Mouse (Mus musculus) MEL (cell line): ENCODE measurements around the gene Wiz. TPM values are rescaled to one million over a fixed set of nuclear protein-coding genes. Genes with fewer than 3 reads are reported as not detected.

Source experiments
- DNase-seq: peaks from one replicate; pipeline ENCODE4 v3.0.0; 2011; ENCODE audit warnings: low read depth, low spot score
- H3K27ac ChIP-seq: 2 replicates; pipeline ENCODE4 v1.5.1; 2012; ENCODE audit warnings: low read depth, mild to moderate bottlenecking, control low read depth, low read length, moderate library complexity; ENCODE audit not compliant: control insufficient read depth
- H3K27me3 ChIP-seq, 2 experiments: fragments of 150-350 bp in 1 of 2; sonication (generic) in 1 of 2; 2 replicates each; pipeline ENCODE4 v1.6.1; 2012; ENCODE audit warnings: low read length in 2 of 2, mild to moderate bottlenecking in 2 of 2, improper control_type of control experiment in 1 of 2, moderate library complexity in 1 of 2; ENCODE audit not compliant: insufficient read depth in 2 of 2, control insufficient read depth in 1 of 2
- H3K36me3 ChIP-seq, 2 experiments: 2 replicates each; pipeline ENCODE4 v1.6.1; 2012 to 2014; ENCODE audit warnings: low read length in 2 of 2, improper control_type of control experiment in 1 of 2, inconsistent platforms in 1 of 2, mild to moderate bottlenecking in 1 of 2; ENCODE audit not compliant: insufficient read depth in 2 of 2, control insufficient read depth in 1 of 2
- H3K4me1 ChIP-seq, 2 experiments: fragments of 150-350 bp in 1 of 2; sonication (generic) in 1 of 2; 2 replicates each; pipeline ENCODE4 v1.6.1; 2012; ENCODE audit warnings: low read length in 2 of 2, improper control_type of control experiment in 1 of 2, mild to moderate bottlenecking in 1 of 2; ENCODE audit not compliant: insufficient read depth in 2 of 2, control insufficient read depth in 1 of 2
- H3K4me3 ChIP-seq, 2 experiments: fragments of 150-350 bp in 1 of 2; sonication (generic) in 1 of 2; 2 replicates each; pipeline ENCODE4 v1.5.1; 2012; ENCODE audit warnings: low read depth in 2 of 2, low read length in 2 of 2, mild to moderate bottlenecking in 2 of 2, moderate library complexity in 2 of 2, control low read depth in 1 of 2, improper control_type of control experiment in 1 of 2; ENCODE audit not compliant: control insufficient read depth in 1 of 2, insufficient read depth in 1 of 2
- H3K79me2 ChIP-seq: 2 replicates; pipeline ENCODE4 v1.6.1; 2012; ENCODE audit warnings: mild to moderate bottlenecking, low read length, moderate library complexity; ENCODE audit not compliant: control insufficient read depth, poor library complexity, insufficient read depth
- H3K9ac ChIP-seq: 2 replicates; pipeline ENCODE4 v1.6.1; 2012; ENCODE audit warnings: low read depth, mild to moderate bottlenecking, control low read depth, low read length, moderate library complexity; ENCODE audit not compliant: control insufficient read depth, poor library complexity, severe bottlenecking
- H3K9me3 ChIP-seq: fragments of 150-350 bp; sonication (generic); replicated peaks from 2 replicates; pipeline ENCODE4 v1.6.1; 2012; ENCODE audit warnings: mild to moderate bottlenecking, low read length, improper control_type of control experiment, moderate library complexity; ENCODE audit not compliant: insufficient read depth
- CHD1 ChIP-seq: IDR thresholded peaks from 2 replicates; pipeline ENCODE4 v1.6.1; 2012; ENCODE audit warnings: low read depth, mild to moderate bottlenecking, inconsistent platforms, low read length, improper control_type of control experiment
- E2F4 ChIP-seq: IDR thresholded peaks from 2 replicates; pipeline ENCODE4 v1.6.1; 2011; ENCODE audit warnings: low read depth, low read length, improper control_type of control experiment, borderline replicate concordance
- ETS1 ChIP-seq: IDR thresholded peaks from 2 replicates; pipeline ENCODE4 v1.6.1; 2012; ENCODE audit warnings: low read depth, mild to moderate bottlenecking, inconsistent platforms, low read length, improper control_type of control experiment, moderate library complexity
- KAT2A ChIP-seq: conservative IDR thresholded peaks from 2 replicates; pipeline ENCODE4 v1.6.1; 2012; ENCODE audit warnings: low read depth, low read length, improper control_type of control experiment, inconsistent platforms
- MAFK ChIP-seq: IDR thresholded peaks from 2 replicates; pipeline ENCODE4 v1.6.1; 2011; ENCODE audit warnings: low read depth, mild to moderate bottlenecking, low read length, improper control_type of control experiment, borderline replicate concordance
- MEF2A ChIP-seq: IDR thresholded peaks from 2 replicates; pipeline ENCODE4 v1.6.1; 2014; ENCODE audit warnings: low read depth, mild to moderate bottlenecking, inconsistent platforms, low read length, improper control_type of control experiment; ENCODE audit not compliant: poor library complexity, insufficient replicate concordance, severe bottlenecking; ENCODE audit errors: extremely low read depth
- MXI1 ChIP-seq: IDR thresholded peaks from 2 replicates; pipeline ENCODE4 v1.6.1; 2011; ENCODE audit warnings: mild to moderate bottlenecking, low read depth, low read length, improper control_type of control experiment
- MYB ChIP-seq: IDR thresholded peaks from 2 replicates; pipeline ENCODE4 v1.6.1; 2011; ENCODE audit warnings: mild to moderate bottlenecking, low read depth, low read length, improper control_type of control experiment
- POLR2AphosphoS2 ChIP-seq: IDR thresholded peaks from 2 replicates; pipeline ENCODE4 v1.6.1; 2011; ENCODE audit warnings: low read length, improper control_type of control experiment
- RCOR1 ChIP-seq: IDR thresholded peaks from 2 replicates; pipeline ENCODE4 v1.6.1; 2012; ENCODE audit warnings: low read depth, mild to moderate bottlenecking, inconsistent platforms, low read length, improper control_type of control experiment
- SIN3A ChIP-seq: IDR thresholded peaks from 2 replicates; pipeline ENCODE4 v1.6.1; 2012; ENCODE audit warnings: low read length, improper control_type of control experiment, inconsistent platforms
- SMC3 ChIP-seq: IDR thresholded peaks from 2 replicates; pipeline ENCODE4 v1.6.1; 2011; ENCODE audit warnings: low read depth, low read length, improper control_type of control experiment
- TCF12 ChIP-seq: IDR thresholded peaks from 2 replicates; pipeline ENCODE4 v1.6.1; 2014; ENCODE audit warnings: low read depth, mild to moderate bottlenecking, inconsistent platforms, low read length, improper control_type of control experiment, moderate library complexity
- USF1 ChIP-seq: IDR thresholded peaks from 2 replicates; pipeline ENCODE4 v1.6.1; 2014; ENCODE audit warnings: low read depth, mild to moderate bottlenecking, inconsistent platforms, low read length, improper control_type of control experiment, moderate library complexity
- USF2 ChIP-seq, 2 experiments: IDR thresholded peaks; 2 replicates each; pipeline ENCODE4 v1.6.1; 2011 to 2012; ENCODE audit warnings: improper control_type of control experiment in 2 of 2, low read length in 2 of 2, borderline replicate concordance in 1 of 2, inconsistent platforms in 1 of 2, low read depth in 1 of 2, mild to moderate bottlenecking in 1 of 2; ENCODE audit not compliant: insufficient read depth in 1 of 2
- ZKSCAN1 ChIP-seq: IDR thresholded peaks from 2 replicates; pipeline ENCODE4 v1.6.1; 2012; ENCODE audit warnings: low read depth, mild to moderate bottlenecking, inconsistent platforms, low read length, improper control_type of control experiment, moderate library complexity
- ZMIZ1 ChIP-seq: IDR thresholded peaks from 2 replicates; pipeline ENCODE4 v1.6.1; 2012; ENCODE audit warnings: low read depth, mild to moderate bottlenecking, inconsistent platforms, low read length, improper control_type of control experiment, moderate library complexity
- ZNF384 ChIP-seq: IDR thresholded peaks from 2 replicates; pipeline ENCODE4 v1.6.1; 2012; ENCODE audit warnings: low read depth, mild to moderate bottlenecking, inconsistent platforms, low read length, improper control_type of control experiment
- polyA plus RNA-seq, 2 experiments: library from polyadenylated mRNA; stranded (reverse) in 1 of 2; unstranded in 1 of 2; fragments of >175 nt in 1 of 2; fragments of >200 nt in 1 of 2; gene quantifications; 2 replicates each; pipeline versions ENCODE4 v1.2.1 to v1.2.4; 2012; ENCODE audit warnings: low replicate concordance in 2 of 2, low read depth in 1 of 2; ENCODE audit not compliant: insufficient read length in 2 of 2, insufficient read depth in 1 of 2, missing spikeins in 1 of 2
- total RNA-seq: library from RNA; depleted of rRNA; stranded (reverse); fragments of 300-350 nt; gene quantifications from 2 replicates; pipeline ENCODE4 v1.2.3, GENCODE M21; 2012

The Wiz gene
- total and polyA plus RNA-seq, 3 experiments, result 4.4 to 44.1 TPM; not detected in 1

GRCm38 (mm10) chr17:32382576-32382975, 6.7 kb downstream of the Wiz start:
- TF ChIP-seq E2F4 (no peak), MEF2A (no peak), ZKSCAN1 (no peak), SMC3 (no peak), ZMIZ1 (no peak)
- no peaks in the 10 kb centered on the region for H3K27me3 ChIP-seq
- no peaks in the 10 kb centered on the region for H3K79me2 ChIP-seq
- H3K4me1 ChIP-seq, result no peaks in the 10 kb centered on the region
- H3K9me3 ChIP-seq, result no peaks in the 10 kb centered on the region
- no peak overlapping the region for H3K4me3 ChIP-seq
- H3K27ac ChIP-seq, result no peak overlapping the region
- no peak overlapping the region for H3K9ac ChIP-seq
- no peak for DNase-seq
- H3K36me3 ChIP-seq, result no peaks in the 10 kb centered on the region

GRCm38 (mm10) chr17:32378786-32379185, 10.5 kb downstream of the Wiz start:
- no peak for DNase-seq
- Histone ChIP-seq H3K4me3 (no peak overlapping the region), H3K79me2 (no peaks in the 10 kb centered on the region), H3K4me1 (no peaks in the 10 kb centered on the region), H3K9me3 (no peaks in the 10 kb centered on the region), H3K27me3 (no peaks in the 10 kb centered on the region), H3K27ac (no peak overlapping the region), H3K9ac (no peak overlapping the region)
- TF ChIP-seq MEF2A, result no peak
- TF ChIP-seq USF2 (IDR thresholded peaks at IDR 0.05; ENCODE audit: borderline replicate concordance in 1 of 2, insufficient read depth in 1 of 2, low read depth in 1 of 2, low read length in 2 of 2), result no peak
- no peak for TF ChIP-seq MXI1
- no peak for TF ChIP-seq POLR2AphosphoS2
- TF ChIP-seq, all 39 proteins: peak for 0
- no peaks in the 10 kb centered on the region for H3K36me3 ChIP-seq

DNA sequence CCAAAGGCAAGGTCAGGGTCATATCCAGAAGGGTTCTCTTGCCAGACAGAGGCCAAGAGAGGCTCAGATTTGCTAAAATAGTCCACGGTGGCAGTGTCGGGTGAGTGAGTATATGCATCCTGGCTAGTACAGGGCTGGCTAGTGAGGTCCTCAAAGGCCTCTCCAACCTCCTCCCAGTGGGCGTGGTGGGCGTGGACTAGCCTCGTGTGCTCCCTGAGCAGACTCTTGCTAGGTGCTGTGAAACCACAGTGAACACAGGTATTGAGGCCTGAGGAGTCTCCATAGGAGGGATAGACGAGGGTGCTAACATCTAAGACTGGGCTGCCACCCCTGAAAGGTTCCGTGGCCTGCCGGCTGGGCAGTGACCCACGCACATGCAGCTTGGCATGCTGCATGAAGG, 12.1 kb downstream of the Wiz start:
- Histone ChIP-seq H3K4me1 (no peaks in the 10 kb centered on the region), H3K27me3 (no peaks in the 10 kb centered on the region), H3K79me2 (no peaks in the 10 kb centered on the region), H3K9me3 (no peaks in the 10 kb centered on the region), H3K36me3 (no peaks in the 10 kb centered on the region), H3K27ac (no peak overlapping the region), H3K4me3 (no peak overlapping the region), H3K9ac (no peak overlapping the region)
- DNase-seq, result no peak
- TF ChIP-seq ZNF384 (no peak), ETS1 (no peak), SIN3A (no peak), E2F4 (no peak), KAT2A (no peak), CHD1 (no peak), MAFK (no peak), USF1 (no peak), MYB (no peak), USF2 (IDR thresholded peaks at IDR 0.05; ENCODE audit: borderline replicate concordance in 1 of 2, insufficient read depth in 1 of 2, low read depth in 1 of 2, low read length in 2 of 2) (no peak), RCOR1 (no peak), TCF12 (no peak)
